Mouse (Mus musculus) hindbrain, embryonic 10.5 days (tissue): ENCODE results near the gene Cda. TPM values are rescaled to one million over a fixed set of nuclear protein-coding genes. Genes with fewer than 3 reads are reported as not detected.
A peak's percentile ranks its signal among the peaks of the same experiment; 100 is the strongest.
"Not testable (repeated sequence)": the region's sequence is repeated elsewhere in the genome, so short reads cannot be mapped to it uniquely, and the experiment has no call there.

Experiments
- DNase-seq: peaks from one replicate; pipeline ENCODE4 v3.0.0-alpha.2; 2017; ENCODE audit warnings: low spot score
- H3K27ac ChIP-seq: fragments of 300-500 bp; sonication (generic); 2 replicates; pipeline ENCODE4 v1.5.1; 2016; ENCODE audit warnings: mild to moderate bottlenecking, moderate library complexity
- H3K27me3 ChIP-seq: fragments of 300-500 bp; sonication (generic); 2 replicates; pipeline ENCODE4 v1.6.1; 2016; ENCODE audit warnings: mild to moderate bottlenecking; ENCODE audit not compliant: poor library complexity, insufficient read depth, severe bottlenecking
- H3K36me3 ChIP-seq: fragments of 300-500 bp; sonication (generic); 2 replicates; pipeline ENCODE4 v1.6.1; 2016; ENCODE audit warnings: mild to moderate bottlenecking, moderate library complexity
- H3K4me1 ChIP-seq: fragments of 300-500 bp; sonication (generic); replicated peaks from 2 replicates; pipeline ENCODE4 v1.6.1; 2016; ENCODE audit warnings: mild to moderate bottlenecking
- H3K4me3 ChIP-seq: fragments of 300-500 bp; sonication (generic); 2 replicates; pipeline ENCODE4 v1.5.1; 2016; ENCODE audit warnings: mild to moderate bottlenecking, moderate library complexity
- H3K9me3 ChIP-seq: fragments of 300-500 bp; sonication (generic); 2 replicates; pipeline ENCODE4 v1.6.1; 2016; ENCODE audit warnings: mild to moderate bottlenecking, moderate library complexity
- WGBS: fragments of 180-500 bp; shearing (Covaris S2); methylation state at CpG from one replicate; pipeline ENCODE4 v1.1.7; 2016; 5-methylcytosine and 5-hydroxymethylcytosine counted together
- polyA plus RNA-seq: library from polyadenylated mRNA; unstranded; fragments of >200 nt; fragmentation: Nextera tagmentation; extraction: Ambion mirVana; gene quantifications from 2 replicates; pipeline ENCODE4 v1.2.1, GENCODE M21; 2016

The Cda gene
- polyA plus RNA-seq, 1 experiment from 2014 or later = 2.2 TPM

- no peak overlapping the region for H3K27ac ChIP-seq
- 85% methylated on average over 7 of the region's 7 CpGs for WGBS
- DNase-seq = no peak
- no peaks in the 10 kb centered on the region for H3K36me3 ChIP-seq
- H3K9me3 ChIP-seq = no peaks in the 10 kb centered on the region
- peaks cover 8% of the 10 kb centered on the region; the same call in 1 of the 2 replicates for H3K4me1 ChIP-seq
- H3K4me3 ChIP-seq = no peak overlapping the region
- H3K27me3 ChIP-seq = peaks cover 4% of the 10 kb centered on the region; the same call in 1 of the 2 replicates
Measured at GRCm38 (mm10) chr4:138342048-138342447, 25.7 kb downstream of the Cda start.

- Histone ChIP-seq H3K27ac (no peak overlapping the region), H3K36me3 (no peaks in the 10 kb centered on the region), H3K9me3 (no peaks in the 10 kb centered on the region), H3K4me1 (peaks cover 8% of the 10 kb centered on the region; the same call in 1 of the 2 replicates), H3K27me3 (peaks cover 4% of the 10 kb centered on the region; the same call in 1 of the 2 replicates), H3K4me3 (no peak overlapping the region)
- no peak for DNase-seq
- 71% methylated on average over 8 of the region's 8 CpGs for WGBS
Measured at GRCm38 (mm10) chr4:138341393-138341792, 26.4 kb downstream of the Cda start.

GRCm38 (mm10) chr4:138339963-138340362, 27.8 kb downstream of the Cda start:
- peaks cover 4% of the 10 kb centered on the region; the same call in 1 of the 2 replicates for H3K27me3 ChIP-seq
- H3K4me3 ChIP-seq = no peak overlapping the region
- H3K9me3 ChIP-seq = no peaks in the 10 kb centered on the region
- WGBS = 33% methylated on average over 4 of the region's 4 CpGs
- H3K36me3 ChIP-seq = no peaks in the 10 kb centered on the region
- H3K27ac ChIP-seq = no peak overlapping the region
- peaks cover 8% of the 10 kb centered on the region; the same call in 1 of the 2 replicates for H3K4me1 ChIP-seq
- DNase-seq = peak; percentile 37

- Histone ChIP-seq H3K9me3 (no peaks in the 10 kb centered on the region), H3K4me1 (0 out of 2 replicates have a peak, but pooled peaks cover 3% of the 10 kb centered on the region), H3K4me3 (no peak overlapping the region), H3K27me3 (peaks cover 4% of the 10 kb centered on the region; the same call in 1 of the 2 replicates), H3K27ac (no peak overlapping the region), H3K36me3 (no peaks in the 10 kb centered on the region)
- 83% methylated on average over 9 of the region's 9 CpGs for WGBS
- no peak for DNase-seq
Measured at GRCm38 (mm10) chr4:138337341-138337740, 30.5 kb downstream of the Cda start.

- whole genome bisulfite sequencing = 80% methylated on average over 5 of the region's 5 CpGs
- H3K4me3 ChIP-seq = no peak overlapping the region
- 0 out of 2 replicates have a peak, but pooled peaks cover 3% of the 10 kb centered on the region for H3K4me1 ChIP-seq
- H3K27ac ChIP-seq = no peak overlapping the region
- no peak for DNase-seq
- no peaks in the 10 kb centered on the region for H3K36me3 ChIP-seq
- no peaks in the 10 kb centered on the region for H3K9me3 ChIP-seq
- H3K27me3 ChIP-seq = peaks cover 4% of the 10 kb centered on the region
Measured at GRCm38 (mm10) chr4:138336876-138337275, 30.9 kb downstream of the Cda start.

- 88% methylated on average over 6 of the region's 6 CpGs for WGBS
- no peak for DNase-seq
- Histone ChIP-seq H3K4me3 (no peak overlapping the region), H3K36me3 (no peaks in the 10 kb centered on the region), H3K9me3 (no peaks in the 10 kb centered on the region), H3K27ac (no peak overlapping the region), H3K4me1 (0 out of 2 replicates have a peak, but pooled peaks cover 3% of the 10 kb centered on the region), H3K27me3 (peaks cover 11% of the 10 kb centered on the region)
Measured at GRCm38 (mm10) chr4:138335648-138336047, 32.1 kb downstream of the Cda start.

- Histone ChIP-seq H3K9me3 (no peaks in the 10 kb centered on the region), H3K27ac (no peak overlapping the region), H3K36me3 (no peaks in the 10 kb centered on the region), H3K4me3 (no peak overlapping the region), H3K27me3 (peaks cover 14% of the 10 kb centered on the region), H3K4me1 (0 out of 2 replicates have a peak, but pooled peaks cover 7% of the 10 kb centered on the region)
- DNase-seq = no peak
- WGBS = 84% methylated on average over 12 of the region's 12 CpGs
Measured at GRCm38 (mm10) chr4:138335036-138335435, 32.8 kb downstream of the Cda start.

- H3K27me3 ChIP-seq = peaks cover 14% of the 10 kb centered on the region
- no peak overlapping the region for H3K27ac ChIP-seq
- no peak for DNase-seq
- 83% methylated on average over 4 of the region's 4 CpGs for WGBS
- H3K4me3 ChIP-seq = no peak overlapping the region
- no peaks in the 10 kb centered on the region for H3K36me3 ChIP-seq
- no peaks in the 10 kb centered on the region for H3K9me3 ChIP-seq
- 0 out of 2 replicates have a peak, but pooled peaks cover 9% of the 10 kb centered on the region for H3K4me1 ChIP-seq
Measured at GRCm38 (mm10) chr4:138333135-138333534, 34.7 kb downstream of the Cda start.

- Histone ChIP-seq H3K9me3 (no peaks in the 10 kb centered on the region), H3K36me3 (no peaks in the 10 kb centered on the region), H3K27ac (no peak overlapping the region), H3K4me1 (0 out of 2 replicates have a peak, but pooled peaks cover 12% of the 10 kb centered on the region), H3K27me3 (peaks cover 14% of the 10 kb centered on the region), H3K4me3 (no peak overlapping the region)
- WGBS = 85% methylated on average over 9 of the region's 9 CpGs
- no peak for DNase-seq
Measured at GRCm38 (mm10) chr4:138331647-138332046, 36.1 kb downstream of the Cda start.

- H3K27me3 ChIP-seq = peaks cover 14% of the 10 kb centered on the region
- H3K9me3 ChIP-seq = no peaks in the 10 kb centered on the region
- DNase-seq = no peak
- 28% methylated on average over 15 of the region's 15 CpGs for WGBS
- H3K27ac ChIP-seq = no peak overlapping the region
- no peak overlapping the region for H3K4me3 ChIP-seq
- H3K36me3 ChIP-seq = no peaks in the 10 kb centered on the region
- H3K4me1 ChIP-seq = peaks cover 24% of the 10 kb centered on the region
Measured at GRCm38 (mm10) chr4:138330264-138330671, 37.5 kb downstream of the Cda start.

- H3K4me1 ChIP-seq = peaks cover 42% of the 10 kb centered on the region
- no peaks in the 10 kb centered on the region for H3K36me3 ChIP-seq
- WGBS = 79% methylated on average over 7 of the region's 7 CpGs
- DNase-seq = no peak
- peaks cover 14% of the 10 kb centered on the region for H3K27me3 ChIP-seq
- H3K27ac ChIP-seq = peak overlapping the region; percentile 56
- H3K4me3 ChIP-seq = peak overlapping the region; percentile 42
- H3K9me3 ChIP-seq = no peaks in the 10 kb centered on the region
Measured at GRCm38 (mm10) chr4:138327891-138328470, 39.8 kb downstream of the Cda start.

- not testable (repeated sequence) for H3K27ac ChIP-seq, H3K36me3 ChIP-seq, H3K4me3 ChIP-seq, H3K9me3 ChIP-seq, DNase-seq
- WGBS = 59% methylated on average over 11 of the region's 12 CpGs
- peaks cover 14% of the 10 kb centered on the region for H3K27me3 ChIP-seq
- peaks cover 51% of the 10 kb centered on the region for H3K4me1 ChIP-seq
Measured at GRCm38 (mm10) chr4:138327155-138327554, 40.6 kb downstream of the Cda start.

- H3K27me3 ChIP-seq = peaks cover 8% of the 10 kb centered on the region; the same call in 1 of the 2 replicates
- no peaks in the 10 kb centered on the region for H3K9me3 ChIP-seq
- WGBS = 4% methylated on average over 41 of the region's 41 CpGs
- peak within 1 kb of the TSS; percentile 77 for H3K4me3 ChIP-seq
- H3K4me1 ChIP-seq = peaks cover 60% of the 10 kb centered on the region
- H3K27ac ChIP-seq = peak within 1 kb of the TSS; percentile 94
- DNase-seq = peak; percentile 90
- no peaks in the 10 kb centered on the region for H3K36me3 ChIP-seq
Measured at GRCm38 (mm10) chr4:138326077-138326695, 41.6 kb downstream of the Cda start, which contains the start of gene Pink1. Pink1 (minus strand) TSS chr4:138326307.
